Mouse (Mus musculus): ENCODE results near the gene Gpr18. TPM values are rescaled to one million over a fixed set of nuclear protein-coding genes. Genes with fewer than 3 reads are reported as not detected.
"Not testable (repeated sequence)": the region's sequence is repeated elsewhere in the genome, so short reads cannot be mapped to it uniquely, and the experiment has no call there.

Gene Gpr18
- polyA plus RNA-seq, 1 experiment from 2014 or later = 0.42 TPM

DNA sequence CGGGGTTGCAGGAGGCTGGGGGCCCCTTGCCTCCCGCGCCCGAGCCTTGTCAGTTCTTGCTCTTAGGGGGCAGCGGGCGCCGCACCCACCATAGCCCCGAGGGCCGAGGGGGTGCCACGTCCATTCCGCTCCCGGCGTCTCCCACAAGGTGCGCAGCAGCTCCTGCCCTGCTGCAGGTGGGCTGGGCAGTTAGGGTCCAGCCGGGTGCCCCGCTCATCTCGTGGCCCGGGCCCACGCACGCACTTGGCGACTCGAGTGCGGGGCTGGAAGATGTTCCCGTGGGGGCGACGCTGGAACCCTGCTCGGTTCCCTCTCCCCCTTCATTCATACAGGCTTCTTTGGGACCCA is 36.7 kb downstream of the Gpr18 start:
- no peaks in the 10 kb centered on the region for H3K36me3 ChIP-seq (ENCODE audit: control insufficient read depth, insufficient read depth, low read length)
- peak overlapping the region; percentile 95 for H3K27ac ChIP-seq (ENCODE audit: low read depth, low read length)
- peak overlapping the region; percentile 86 for H3K4me3 ChIP-seq (ENCODE audit: low read depth, low read length)
- ATAC-seq (replicated peaks; ENCODE audit: insufficient number of reproducible peaks, low FRiP score, low TSS enrichment) = peak; percentile 61; the same call in 1 of the 2 replicates
- peaks cover 5% of the 10 kb centered on the region for H3K4me1 ChIP-seq (ENCODE audit: control insufficient read depth, insufficient read depth, low read length)
- H3K9me3 ChIP-seq (replicated peaks; ENCODE audit: control insufficient read depth, low read length) = no peaks in the 10 kb centered on the region
- peak overlapping the region; percentile 96 for H3K9ac ChIP-seq (ENCODE audit: low read depth, low read length)
- H3K4me2 ChIP-seq = peak overlapping the region; percentile 95
- WGBS (ENCODE audit: insufficient replicate concordance) = 0% methylated on average over 27 of the region's 27 CpGs
- no peaks in the 10 kb centered on the region for H3K27me3 ChIP-seq (ENCODE audit: control insufficient read depth, insufficient read depth, low read length)

DNA sequence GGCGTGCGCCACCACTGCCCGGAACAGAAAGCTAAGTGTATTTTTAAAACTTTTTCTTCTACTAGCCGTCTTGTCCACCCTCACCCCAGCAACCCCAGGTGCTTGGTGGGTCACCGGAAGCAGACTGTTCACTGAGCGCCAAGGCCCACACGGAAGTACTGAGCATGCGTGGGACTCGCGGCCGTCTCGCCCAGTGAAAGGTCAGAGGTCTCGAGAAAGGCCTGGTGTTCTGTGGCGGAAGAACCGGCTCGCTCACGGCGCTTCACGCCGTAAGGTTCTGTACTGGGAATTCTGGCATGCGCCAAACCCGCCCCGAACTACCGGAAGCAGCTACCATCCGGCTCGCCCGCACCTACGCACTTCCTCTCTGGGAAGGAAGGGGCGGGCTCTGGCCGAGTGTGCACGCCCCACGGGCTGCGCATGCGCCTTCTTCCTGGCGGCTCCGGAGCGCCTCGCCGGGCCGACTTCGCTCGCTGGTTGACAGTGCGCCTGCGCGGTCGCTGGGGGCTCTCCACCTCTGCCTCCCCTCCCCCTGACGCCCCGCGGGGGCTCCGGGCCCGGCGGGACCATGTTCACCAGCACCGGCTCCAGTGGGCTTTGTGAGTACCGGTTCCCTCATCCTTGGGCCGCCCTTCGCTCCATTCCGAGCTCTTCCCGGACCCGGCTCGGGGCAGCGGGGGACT is 37.3 kb downstream of the Gpr18 start, which contains the start of gene Ubac2:
TSS of gene Ubac2 (plus strand) at position 445 of the 683 bp plus-strand sequence.
- WGBS (ENCODE audit: insufficient replicate concordance) = under 1% methylated on average over 60 of the region's 61 CpGs
- peak; percentile 97 for ATAC-seq (replicated peaks; ENCODE audit: insufficient number of reproducible peaks, low FRiP score, low TSS enrichment)

DNA sequence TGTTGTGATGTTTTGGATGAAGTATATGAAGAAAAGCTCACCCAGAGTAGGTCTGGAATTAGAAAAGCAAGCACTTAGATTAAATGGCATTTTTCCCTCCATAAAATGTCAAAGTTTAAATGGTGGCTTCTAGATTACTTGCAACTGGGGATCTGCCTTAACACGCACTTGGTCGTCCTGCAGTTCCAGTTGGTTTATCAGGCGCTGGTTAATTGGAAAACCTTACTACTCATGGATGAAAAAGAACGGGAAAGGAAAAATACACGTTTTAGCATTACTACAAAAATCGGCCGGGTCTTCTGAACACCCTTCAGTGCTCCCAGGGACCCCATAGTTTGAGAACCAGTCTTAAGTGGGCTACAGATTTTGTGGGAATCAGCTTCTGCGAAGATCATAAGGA is 37.9 kb downstream of the Gpr18 start:
- H3K27ac ChIP-seq (ENCODE audit: low read depth, low read length) = peak overlapping the region; percentile 95
- no peak for ATAC-seq (replicated peaks; ENCODE audit: insufficient number of reproducible peaks, low FRiP score, low TSS enrichment)
- 26% methylated on average over 8 of the region's 8 CpGs for WGBS (ENCODE audit: insufficient replicate concordance)
- H3K36me3 ChIP-seq (ENCODE audit: control insufficient read depth, insufficient read depth, low read length) = no peaks in the 10 kb centered on the region
- H3K4me2 ChIP-seq = peak overlapping the region; percentile 95
- no peaks in the 10 kb centered on the region for H3K27me3 ChIP-seq (ENCODE audit: control insufficient read depth, insufficient read depth, low read length)
- peak overlapping the region; percentile 85 for H3K9ac ChIP-seq (ENCODE audit: low read depth, low read length)
- H3K4me3 ChIP-seq (ENCODE audit: low read depth, low read length) = peak overlapping the region; percentile 86
- H3K4me1 ChIP-seq (ENCODE audit: control insufficient read depth, insufficient read depth, low read length) = no peaks in the 10 kb centered on the region; the same call in 1 of the 2 replicates
- no peaks in the 10 kb centered on the region for H3K9me3 ChIP-seq (replicated peaks; ENCODE audit: control insufficient read depth, low read length)

More for the DNA sequence above, 37.3 kb downstream of the Gpr18 start, which contains the start of gene Ubac2:
- Histone ChIP-seq H3K9me3 (replicated peaks; ENCODE audit: control insufficient read depth, low read length) (no peaks in the 10 kb centered on the region), H3K27me3 (ENCODE audit: control insufficient read depth, insufficient read depth, low read length) (no peaks in the 10 kb centered on the region), H3K9ac (ENCODE audit: low read depth, low read length) (peak within 1 kb of the TSS; percentile 96), H3K36me3 (ENCODE audit: control insufficient read depth, insufficient read depth, low read length) (no peaks in the 10 kb centered on the region), H3K4me2 (peak within 1 kb of the TSS; percentile 95), H3K27ac (ENCODE audit: low read depth, low read length) (peak within 1 kb of the TSS; percentile 95), H3K4me3 (ENCODE audit: low read depth, low read length) (peak within 1 kb of the TSS; percentile 86), H3K4me1 (ENCODE audit: control insufficient read depth, insufficient read depth, low read length) (peaks cover 1% of the 10 kb centered on the region; the same call in 1 of the 2 replicates)

DNA sequence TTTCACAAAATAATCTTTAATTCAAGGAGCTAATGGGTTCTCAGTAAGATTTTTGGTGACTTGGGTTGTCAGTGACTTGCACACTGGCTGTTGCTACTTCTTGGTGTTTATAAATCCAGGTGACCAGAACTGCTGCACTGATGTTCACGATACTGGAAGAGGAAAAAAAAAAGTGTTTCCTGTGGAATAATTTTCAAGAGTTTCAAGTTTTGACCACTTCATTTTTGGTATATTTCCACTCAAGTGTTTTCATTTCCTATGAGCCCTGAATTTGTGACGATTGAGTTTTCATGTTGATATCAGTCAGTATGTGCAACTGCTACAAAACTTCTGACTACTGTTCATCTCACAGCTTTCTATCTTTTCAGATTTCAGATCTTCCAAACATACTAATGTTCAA is 38.7 kb downstream of the Gpr18 start:
- Histone ChIP-seq H3K9me3 (replicated peaks; ENCODE audit: control insufficient read depth, low read length) (no peaks in the 10 kb centered on the region), H3K27ac (ENCODE audit: low read depth, low read length) (no peak overlapping the region), H3K4me3 (ENCODE audit: low read depth, low read length) (no peak overlapping the region), H3K36me3 (ENCODE audit: control insufficient read depth, insufficient read depth, low read length) (no peaks in the 10 kb centered on the region), H3K4me1 (ENCODE audit: control insufficient read depth, insufficient read depth, low read length) (no peaks in the 10 kb centered on the region; the same call in 1 of the 2 replicates), H3K4me2 (no peak overlapping the region), H3K27me3 (ENCODE audit: control insufficient read depth, insufficient read depth, low read length) (no peaks in the 10 kb centered on the region), H3K9ac (ENCODE audit: low read depth, low read length) (no peak overlapping the region)
- WGBS (ENCODE audit: insufficient replicate concordance) = 78% methylated on average over 2 of the region's 2 CpGs
- no peak for ATAC-seq (replicated peaks; ENCODE audit: insufficient number of reproducible peaks, low FRiP score, low TSS enrichment)

DNA sequence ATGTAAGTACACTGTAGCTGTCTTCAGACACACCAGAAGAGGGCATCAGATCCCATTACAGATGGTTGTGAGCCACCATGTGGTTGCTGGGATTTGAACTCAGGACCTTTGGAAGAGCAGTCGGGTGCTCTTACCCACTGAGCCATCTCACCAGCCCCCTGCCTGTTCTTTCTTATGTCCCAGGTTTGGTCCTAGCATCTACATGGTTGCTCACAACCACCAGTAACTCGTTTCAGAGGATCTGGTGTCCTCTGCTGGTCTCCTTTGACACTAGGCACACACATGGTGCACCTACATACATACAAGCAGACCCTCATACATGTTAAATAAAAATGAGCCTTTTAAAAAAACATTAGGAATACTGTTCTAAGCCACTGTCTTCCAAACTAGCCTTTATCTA is 39.4 kb downstream of the Gpr18 start:
- 53% methylated on average over 2 of the region's 2 CpGs for WGBS (ENCODE audit: insufficient replicate concordance)
- not testable (repeated sequence) for H3K36me3 ChIP-seq (ENCODE audit: control insufficient read depth, insufficient read depth, low read length); H3K9me3 ChIP-seq (replicated peaks; ENCODE audit: control insufficient read depth, low read length)

DNA sequence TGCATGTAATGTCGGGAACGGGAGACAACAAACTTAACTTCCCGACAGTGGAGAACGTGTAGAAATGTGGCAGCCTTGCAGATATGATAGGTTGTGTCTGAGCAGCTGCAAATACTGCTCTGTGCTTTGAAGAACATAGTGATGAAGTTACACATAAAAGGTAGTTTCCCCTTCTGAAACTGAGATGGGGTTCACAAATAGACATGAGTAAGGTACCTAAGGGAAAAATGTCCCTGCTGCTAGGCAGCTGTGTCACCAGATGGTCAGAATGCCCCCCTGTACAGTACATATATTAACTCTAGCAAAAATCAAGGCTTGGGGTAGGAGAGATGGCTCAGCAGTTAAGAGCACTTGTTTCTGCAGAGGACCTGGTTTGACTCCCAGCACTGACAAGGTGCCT is 41.9 kb downstream of the Gpr18 start:
- no peak overlapping the region for H3K27ac ChIP-seq (ENCODE audit: low read depth, low read length)
- no peaks in the 10 kb centered on the region for H3K4me1 ChIP-seq (ENCODE audit: control insufficient read depth, insufficient read depth, low read length)
- no peaks in the 10 kb centered on the region for H3K36me3 ChIP-seq (ENCODE audit: control insufficient read depth, insufficient read depth, low read length)
- no peaks in the 10 kb centered on the region for H3K9me3 ChIP-seq (replicated peaks; ENCODE audit: control insufficient read depth, low read length)
- WGBS (ENCODE audit: insufficient replicate concordance) = 77% methylated on average over 4 of the region's 4 CpGs
- no peak overlapping the region for H3K9ac ChIP-seq (ENCODE audit: low read depth, low read length)
- no peak overlapping the region for H3K4me2 ChIP-seq
- no peaks in the 10 kb centered on the region for H3K27me3 ChIP-seq (ENCODE audit: control insufficient read depth, insufficient read depth, low read length)
- H3K4me3 ChIP-seq (ENCODE audit: low read depth, low read length) = no peak overlapping the region
- no peak for ATAC-seq (replicated peaks; ENCODE audit: insufficient number of reproducible peaks, low FRiP score, low TSS enrichment)

More for the DNA sequence above, 39.4 kb downstream of the Gpr18 start:
- H3K4me1 ChIP-seq (ENCODE audit: control insufficient read depth, insufficient read depth, low read length); H3K4me2 ChIP-seq; H3K27me3 ChIP-seq (ENCODE audit: control insufficient read depth, insufficient read depth, low read length); H3K9ac ChIP-seq (ENCODE audit: low read depth, low read length); ATAC-seq (replicated peaks; ENCODE audit: insufficient number of reproducible peaks, low FRiP score, low TSS enrichment); H3K4me3 ChIP-seq (ENCODE audit: low read depth, low read length); H3K27ac ChIP-seq (ENCODE audit: low read depth, low read length): not testable (repeated sequence)

DNA sequence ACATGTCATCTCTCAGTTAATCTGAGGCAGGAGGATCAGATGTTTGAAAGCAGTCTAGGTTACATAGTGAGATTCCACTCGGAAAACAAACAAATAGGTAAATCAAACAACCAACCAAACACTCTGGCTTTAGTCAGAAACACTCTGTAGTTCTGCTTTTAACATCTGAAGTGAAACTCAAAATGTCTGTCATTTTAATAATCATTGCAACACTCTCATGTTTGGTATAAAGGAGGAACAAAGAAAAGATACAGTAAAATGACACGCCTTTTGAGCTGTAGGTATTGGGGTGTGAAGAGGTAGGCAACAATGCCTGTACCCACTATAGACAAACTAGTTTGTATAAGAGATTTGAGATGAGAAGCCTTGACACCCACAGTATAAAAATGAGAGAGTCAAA is 42.4 kb downstream of the Gpr18 start:
- WGBS (ENCODE audit: insufficient replicate concordance) = 64% methylated on average over 2 of the region's 2 CpGs
- Histone ChIP-seq H3K4me3 (ENCODE audit: low read depth, low read length) (no peak overlapping the region), H3K4me2 (no peak overlapping the region), H3K27ac (ENCODE audit: low read depth, low read length) (no peak overlapping the region), H3K9ac (ENCODE audit: low read depth, low read length) (no peak overlapping the region), H3K36me3 (ENCODE audit: control insufficient read depth, insufficient read depth, low read length) (no peaks in the 10 kb centered on the region), H3K4me1 (ENCODE audit: control insufficient read depth, insufficient read depth, low read length) (no peaks in the 10 kb centered on the region), H3K27me3 (ENCODE audit: control insufficient read depth, insufficient read depth, low read length) (no peaks in the 10 kb centered on the region), H3K9me3 (replicated peaks; ENCODE audit: control insufficient read depth, low read length) (no peaks in the 10 kb centered on the region)
- no peak for ATAC-seq (replicated peaks; ENCODE audit: insufficient number of reproducible peaks, low FRiP score, low TSS enrichment)

DNA sequence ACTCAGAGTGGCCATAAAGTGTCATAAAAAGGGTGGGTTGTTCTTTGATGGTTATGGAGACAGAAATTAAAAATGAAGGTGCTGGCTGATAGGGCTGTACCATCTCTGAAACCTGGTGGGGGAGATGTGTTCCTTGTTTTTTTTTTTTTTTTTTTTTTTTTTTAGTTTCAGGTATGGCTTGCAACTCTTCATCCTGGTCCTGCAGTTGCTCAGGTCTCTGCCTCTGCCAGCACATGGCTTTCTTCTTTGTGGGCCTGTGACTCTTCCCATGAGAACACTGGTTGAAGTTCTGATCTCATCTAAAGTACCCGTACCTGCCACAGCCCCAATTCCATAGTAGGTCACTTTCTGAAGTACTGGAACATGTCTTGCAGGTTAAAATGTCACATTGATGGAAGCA is 42.8 kb downstream of the Gpr18 start:
- Histone ChIP-seq H3K27me3 (ENCODE audit: control insufficient read depth, insufficient read depth, low read length) (no peaks in the 10 kb centered on the region), H3K36me3 (ENCODE audit: control insufficient read depth, insufficient read depth, low read length) (no peaks in the 10 kb centered on the region), H3K9ac (ENCODE audit: low read depth, low read length) (no peak overlapping the region), H3K4me2 (no peak overlapping the region), H3K9me3 (replicated peaks; ENCODE audit: control insufficient read depth, low read length) (no peaks in the 10 kb centered on the region), H3K27ac (ENCODE audit: low read depth, low read length) (no peak overlapping the region), H3K4me3 (ENCODE audit: low read depth, low read length) (no peak overlapping the region), H3K4me1 (ENCODE audit: control insufficient read depth, insufficient read depth, low read length) (no peaks in the 10 kb centered on the region)
- ATAC-seq (replicated peaks; ENCODE audit: insufficient number of reproducible peaks, low FRiP score, low TSS enrichment) = no peak
- 62% methylated on average over 1 of the region's 1 CpGs for WGBS (ENCODE audit: insufficient replicate concordance)

DNA sequence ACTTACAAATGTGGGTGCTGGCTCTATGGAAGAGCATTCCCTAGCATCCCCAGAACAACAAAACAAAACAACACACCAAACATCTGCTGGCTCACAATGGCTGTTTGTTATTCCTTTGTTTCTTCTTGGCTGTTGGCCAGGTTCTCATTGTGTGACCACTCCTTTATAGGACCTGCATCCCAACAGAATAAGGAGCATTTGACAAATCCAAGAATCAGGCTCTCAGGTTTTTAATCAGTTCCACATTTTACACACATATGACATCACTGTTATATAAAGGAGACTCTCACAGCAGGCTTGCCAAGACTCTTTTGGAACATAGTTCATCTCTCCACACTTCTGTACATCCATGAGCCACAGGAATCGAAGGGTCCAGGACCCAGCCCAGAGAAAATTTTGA is 46.5 kb downstream of the Gpr18 start:
- Histone ChIP-seq H3K9me3 (replicated peaks; ENCODE audit: control insufficient read depth, low read length) (no peaks in the 10 kb centered on the region), H3K4me1 (ENCODE audit: control insufficient read depth, insufficient read depth, low read length) (no peaks in the 10 kb centered on the region), H3K4me2 (no peak overlapping the region), H3K36me3 (ENCODE audit: control insufficient read depth, insufficient read depth, low read length) (no peaks in the 10 kb centered on the region), H3K27ac (ENCODE audit: low read depth, low read length) (no peak overlapping the region), H3K4me3 (ENCODE audit: low read depth, low read length) (no peak overlapping the region), H3K27me3 (ENCODE audit: control insufficient read depth, insufficient read depth, low read length) (no peaks in the 10 kb centered on the region), H3K9ac (ENCODE audit: low read depth, low read length) (no peak overlapping the region)
- WGBS (ENCODE audit: insufficient replicate concordance) = 65% methylated on average over 1 of the region's 1 CpGs
- no peak for ATAC-seq (replicated peaks; ENCODE audit: insufficient number of reproducible peaks, low FRiP score, low TSS enrichment)

All from heart, embryonic 11.5 days (tissue).